Mouse (Mus musculus) heart, postnatal 0 days (tissue): Measurements from ENCODE around the gene Gm5741.

Source experiments
- CTCF ChIP-seq: IDR thresholded peaks from 2 replicates; pipeline ENCODE4 v1.5.1; 2016; ENCODE audit warnings: antibody characterized with exemption, control low read depth, low read depth
- EP300 ChIP-seq: IDR thresholded peaks from 2 replicates; pipeline ENCODE4 v1.6.1; 2016; ENCODE audit warnings: antibody characterized with exemption, low read depth

DNA sequence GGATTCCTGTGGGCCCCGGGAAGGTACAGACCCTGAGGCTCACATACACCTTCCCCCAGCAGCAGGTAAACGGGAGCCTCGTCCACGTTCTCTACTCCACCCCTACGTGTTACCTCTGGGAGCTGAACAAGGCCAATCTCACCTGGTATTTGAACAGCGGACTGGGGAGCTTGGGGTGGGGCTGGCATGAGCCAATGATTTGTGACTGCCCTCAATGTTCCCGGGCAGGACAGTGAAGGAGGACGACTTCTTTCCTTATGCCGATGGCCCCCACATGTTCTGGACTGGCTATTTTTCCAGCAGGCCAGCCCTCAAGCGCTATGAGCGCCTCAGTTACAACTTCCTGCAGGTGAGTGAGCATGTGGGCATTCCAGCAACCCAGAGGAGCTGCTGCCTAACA, 23.1 kb upstream of the Gm5741 start:
- TF ChIP-seq CTCF = no peak
- no peak for TF ChIP-seq EP300
